Mouse (Mus musculus) limb, embryonic 15.5 days (tissue): Measurements from ENCODE around the gene Apoc4. TPM values are rescaled to one million over a fixed set of nuclear protein-coding genes. Genes with fewer than 3 reads are reported as not detected.
A peak's percentile ranks its signal among the peaks of the same experiment; 100 is the strongest.

Experiments
- ATAC-seq: fragments of 200-750 bp; cut with Nextera tagmentation; 2 replicates; pipeline ENCODE4 v1.8.0; 2017; ENCODE audit warnings: low read depth, moderate TSS enrichment; ENCODE audit not compliant: insufficient number of reproducible peaks, low FRiP score, low TSS enrichment
- H3K27ac ChIP-seq: fragments of 300-500 bp; sonication (generic); 2 replicates; pipeline ENCODE4 v1.5.1; 2015; ENCODE audit warnings: moderate library complexity, mild to moderate bottlenecking, inconsistent platforms
- H3K27me3 ChIP-seq: fragments of 300-500 bp; sonication (generic); 2 replicates; pipeline ENCODE4 v1.6.1; 2015; ENCODE audit warnings: inconsistent platforms
- H3K36me3 ChIP-seq: fragments of 300-500 bp; sonication (generic); 2 replicates; pipeline ENCODE4 v1.6.1; 2015; ENCODE audit warnings: inconsistent platforms
- H3K4me1 ChIP-seq: fragments of 300-500 bp; sonication (generic); 2 replicates; pipeline ENCODE4 v1.6.1; 2015; ENCODE audit warnings: inconsistent platforms
- H3K4me2 ChIP-seq: fragments of 300-500 bp; sonication (generic); 2 replicates; pipeline ENCODE4 v1.6.1; 2015; ENCODE audit warnings: mild to moderate bottlenecking, inconsistent platforms
- H3K4me3 ChIP-seq: fragments of 300-500 bp; sonication (generic); 2 replicates; pipeline ENCODE4 v1.5.1; 2015; ENCODE audit warnings: mild to moderate bottlenecking, inconsistent platforms
- H3K9ac ChIP-seq: fragments of 300-500 bp; sonication (generic); 2 replicates; pipeline ENCODE4 v1.6.1; 2015; ENCODE audit warnings: inconsistent platforms
- H3K9me3 ChIP-seq: fragments of 300-500 bp; sonication (generic); 2 replicates; pipeline ENCODE4 v1.6.1; 2016; ENCODE audit warnings: inconsistent platforms
- WGBS: fragments of 180-500 bp; shearing (Covaris S2); methylation state at CpG from one replicate; pipeline ENCODE4 v1.1.7; 2015; 5-methylcytosine and 5-hydroxymethylcytosine counted together
- polyA plus RNA-seq: library from polyadenylated mRNA; unstranded; fragments of >200 nt; fragmentation: Nextera tagmentation; extraction: Ambion mirVana; gene quantifications from 2 replicates; pipeline ENCODE4 v1.2.1, GENCODE M21; 2015

Apoc4 gene
- polyA plus RNA-seq, 1 experiment from 2014 or later, result 0.41 TPM

- Histone ChIP-seq H3K27ac (no peak overlapping the region), H3K36me3 (peaks cover 78% of the 10 kb centered on the region), H3K4me2 (no peak overlapping the region), H3K4me3 (no peak overlapping the region), H3K4me1 (peaks cover 4% of the 10 kb centered on the region; the same call in 1 of the 2 replicates), H3K27me3 (no peaks in the 10 kb centered on the region), H3K9me3 (no peaks in the 10 kb centered on the region), H3K9ac (no peak overlapping the region)
- 91% methylated on average over 2 of the region's 2 CpGs for WGBS
- ATAC-seq, result no peak
Observed at GRCm38 (mm10) chr7:19634591-19634990, 46.7 kb downstream of the Apoc4 start.

- no peak overlapping the region for H3K27ac ChIP-seq
- H3K4me2 ChIP-seq, result no peak overlapping the region
- WGBS, result 92% methylated on average over 15 of the region's 15 CpGs
- H3K4me3 ChIP-seq, result no peak overlapping the region
- no peaks in the 10 kb centered on the region for H3K9me3 ChIP-seq
- ATAC-seq, result no peak
- H3K27me3 ChIP-seq, result no peaks in the 10 kb centered on the region
- H3K36me3 ChIP-seq, result peaks cover 71% of the 10 kb centered on the region
- H3K9ac ChIP-seq, result no peak overlapping the region
- H3K4me1 ChIP-seq, result peaks cover 7% of the 10 kb centered on the region; the same call in 1 of the 2 replicates
Observed at GRCm38 (mm10) chr7:19633855-19634254, 47.4 kb downstream of the Apoc4 start.

GRCm38 (mm10) chr7:19633197-19633596 lies 48.1 kb downstream of the Apoc4 start:
- no peaks in the 10 kb centered on the region for H3K9me3 ChIP-seq
- H3K27ac ChIP-seq, result no peak overlapping the region
- no peaks in the 10 kb centered on the region for H3K27me3 ChIP-seq
- peaks cover 11% of the 10 kb centered on the region; the same call in 1 of the 2 replicates for H3K4me1 ChIP-seq
- peaks cover 64% of the 10 kb centered on the region for H3K36me3 ChIP-seq
- no peak for ATAC-seq
- no peak overlapping the region for H3K4me2 ChIP-seq
- 86% methylated on average over 17 of the region's 17 CpGs for WGBS
- no peak overlapping the region for H3K4me3 ChIP-seq
- H3K9ac ChIP-seq, result no peak overlapping the region

- Histone ChIP-seq H3K9me3 (no peaks in the 10 kb centered on the region), H3K36me3 (peaks cover 59% of the 10 kb centered on the region), H3K4me1 (peaks cover 15% of the 10 kb centered on the region; the same call in 1 of the 2 replicates), H3K4me2 (no peak overlapping the region), H3K27me3 (no peaks in the 10 kb centered on the region), H3K4me3 (no peak overlapping the region), H3K9ac (no peak overlapping the region), H3K27ac (no peak overlapping the region)
- no peak for ATAC-seq
Observed at GRCm38 (mm10) chr7:19632720-19633119, 48.6 kb downstream of the Apoc4 start.

- ATAC-seq, result no peak
- Histone ChIP-seq H3K9me3 (no peaks in the 10 kb centered on the region), H3K4me2 (no peak overlapping the region), H3K4me1 (peaks cover 16% of the 10 kb centered on the region; the same call in 1 of the 2 replicates), H3K27me3 (no peaks in the 10 kb centered on the region), H3K4me3 (no peak overlapping the region), H3K36me3 (peaks cover 55% of the 10 kb centered on the region), H3K9ac (no peak overlapping the region), H3K27ac (no peak overlapping the region)
Observed at GRCm38 (mm10) chr7:19632275-19632674, 49.0 kb downstream of the Apoc4 start.

GRCm38 (mm10) chr7:19629361-19629734 lies 51.9 kb downstream of the Apoc4 start, which contains the start of gene Relb:
Gene Relb, minus strand, starts transcription at chr7:19629438.
- Histone ChIP-seq H3K4me3 (peak within 1 kb of the TSS; percentile 89), H3K27ac (peak within 1 kb of the TSS; percentile 91), H3K4me2 (peak within 1 kb of the TSS; percentile 95), H3K27me3 (no peaks in the 10 kb centered on the region), H3K9ac (peak within 1 kb of the TSS; percentile 65), H3K4me1 (peaks cover 16% of the 10 kb centered on the region; the same call in 1 of the 2 replicates), H3K9me3 (no peaks in the 10 kb centered on the region), H3K36me3 (peaks cover 26% of the 10 kb centered on the region)
- peak; percentile 40 for ATAC-seq
- 1% methylated on average over 23 of the region's 41 CpGs for WGBS

GRCm38 (mm10) chr7:19628536-19629360 lies 52.5 kb downstream of the Apoc4 start:
- Histone ChIP-seq H3K4me1 (peaks cover 16% of the 10 kb centered on the region; the same call in 1 of the 2 replicates), H3K27me3 (no peaks in the 10 kb centered on the region)

GRCm38 (mm10) chr7:19628192-19628535 lies 53.1 kb downstream of the Apoc4 start:
- no peak overlapping the region for H3K9ac ChIP-seq
- H3K4me2 ChIP-seq, result peak overlapping the region; percentile 95
- WGBS, result 15% methylated on average over 17 of the region's 17 CpGs
- no peak for ATAC-seq
- peaks cover 14% of the 10 kb centered on the region for H3K36me3 ChIP-seq
- H3K9me3 ChIP-seq, result no peaks in the 10 kb centered on the region
- peaks cover 16% of the 10 kb centered on the region; the same call in 1 of the 2 replicates for H3K4me1 ChIP-seq
- H3K27ac ChIP-seq, result peak overlapping the region; percentile 91
- no peaks in the 10 kb centered on the region for H3K27me3 ChIP-seq
- H3K4me3 ChIP-seq, result peak overlapping the region; percentile 89

More at GRCm38 (mm10) chr7:19628536-19629360, 52.5 kb downstream of the Apoc4 start:
- H3K4me3 ChIP-seq, result peak overlapping the region; percentile 89
- no peaks in the 10 kb centered on the region for H3K9me3 ChIP-seq
- H3K9ac ChIP-seq, result peak overlapping the region; percentile 65
- peaks cover 20% of the 10 kb centered on the region for H3K36me3 ChIP-seq
- peak overlapping the region; percentile 91 for H3K27ac ChIP-seq
- peak overlapping the region; percentile 95 for H3K4me2 ChIP-seq
- 1% methylated on average over 55 of the region's 57 CpGs for WGBS
- peak; percentile 89 for ATAC-seq

Other genes starting within 250 kb of the Apoc4 start
- gene Mark4, start 222.7 kb downstream of the Apoc4 start, polyA plus RNA-seq, result 8.2 and 9.3 TPM in 2 replicates
- 1.4 and 1.6 TPM in 2 replicates for gene Exoc3l2, start 218.1 kb downstream of the Apoc4 start, polyA plus RNA-seq
- gene Bloc1s3, start 173.1 kb downstream of the Apoc4 start, polyA plus RNA-seq, result 1.8 and 2.0 TPM in 2 replicates
- 94.7 and 97.9 TPM in 2 replicates for gene Trappc6a, start 173.1 kb downstream of the Apoc4 start, polyA plus RNA-seq
- 1.7 and 2.5 TPM in 2 replicates for gene Nkpd1, start 163.6 kb downstream of the Apoc4 start, polyA plus RNA-seq
- gene Ppp1r37, start 118.4 kb downstream of the Apoc4 start, polyA plus RNA-seq, result 25.1 and 26.3 TPM in 2 replicates
- 1.00 and 1.1 TPM in 2 replicates for gene Zfp296, start 104.2 kb downstream of the Apoc4 start, polyA plus RNA-seq
- 144 and 149 TPM in 2 replicates for gene Gemin7, start 103.9 kb downstream of the Apoc4 start, polyA plus RNA-seq
- gene Clasrp, start 77.0 kb downstream of the Apoc4 start, polyA plus RNA-seq, result 49.6 and 49.8 TPM in 2 replicates
- gene Relb, start 52.0 kb downstream of the Apoc4 start, polyA plus RNA-seq, result 11.8 and 14.1 TPM in 2 replicates
- gene Clptm1, start 16.4 kb downstream of the Apoc4 start, polyA plus RNA-seq, result 73.4 and 73.8 TPM in 2 replicates
- 1.8 and 2.7 TPM in 2 replicates for gene Apoc2, start 3.5 kb downstream of the Apoc4 start, polyA plus RNA-seq
- gene Gm44805, start 56 bp downstream of the Apoc4 start, polyA plus RNA-seq, result not detected in 2 replicates
- 46.2 and 57.9 TPM in 2 replicates for gene Apoc1, start 11.2 kb upstream of the Apoc4 start, polyA plus RNA-seq
- gene Apoe, start 17.7 kb upstream of the Apoc4 start, polyA plus RNA-seq, result 409 and 468 TPM in 2 replicates
- 129 and 139 TPM in 2 replicates for gene Tomm40, start 34.0 kb upstream of the Apoc4 start, polyA plus RNA-seq
- gene Nectin2, start 69.0 kb upstream of the Apoc4 start, polyA plus RNA-seq, result 84.5 and 85.1 TPM in 2 replicates
- 120 and 150 TPM in 2 replicates for gene Bcam, start 89.5 kb upstream of the Apoc4 start, polyA plus RNA-seq
- 14.6 and 15.2 TPM in 2 replicates for gene Cblc, start 115.3 kb upstream of the Apoc4 start, polyA plus RNA-seq
- 3.9 and 4.4 TPM in 2 replicates for gene Bcl3, start 141.3 kb upstream of the Apoc4 start, polyA plus RNA-seq
- not detected in 2 replicates for gene Gm19345, start 170.5 kb upstream of the Apoc4 start, polyA plus RNA-seq
- gene Ceacam16, start 179.8 kb upstream of the Apoc4 start, polyA plus RNA-seq, result not detected in 2 replicates
- 11.1 and 11.2 TPM in 2 replicates for gene Ceacam19, start 206.5 kb upstream of the Apoc4 start, polyA plus RNA-seq
- gene Pvr, start 239.7 kb upstream of the Apoc4 start, polyA plus RNA-seq, result 13.4 and 13.7 TPM in 2 replicates